Mouse (Mus musculus) CH12.LX (cell line): ENCODE data around the gene Pik3r1. TPM values are rescaled to one million over a fixed set of nuclear protein-coding genes. Genes with fewer than 3 reads are reported as not detected.

ENCODE experiments used
- DNase-seq: peaks from one replicate; pipeline ENCODE4 v3.0.0-alpha.2; 2013; ENCODE audit errors: extremely low read depth
- H3K27ac ChIP-seq: 2 replicates; pipeline ENCODE4 v1.5.1; 2012; ENCODE audit warnings: low read depth, mild to moderate bottlenecking, control low read depth, moderate library complexity; ENCODE audit not compliant: insufficient read depth
- H3K27me3 ChIP-seq: replicated peaks from 2 replicates; pipeline ENCODE3; 2012; ENCODE audit warnings: inconsistent platforms
- H3K36me3 ChIP-seq, 2 experiments: replicated peaks in 1 of 2; 2 replicates each; pipeline versions ENCODE3 to v1.6.1; 2012; ENCODE audit warnings: inconsistent platforms in 1 of 2, low read length in 1 of 2, mild to moderate bottlenecking in 1 of 2, mixed read lengths in 1 of 2, moderate library complexity in 1 of 2; ENCODE audit not compliant: control insufficient read depth in 1 of 2, insufficient read depth in 1 of 2
- H3K4me1 ChIP-seq, 2 experiments: 2 replicates each; pipeline ENCODE4 v1.6.1; 2012; ENCODE audit warnings: inconsistent platforms in 1 of 2, moderate library complexity in 1 of 2; ENCODE audit not compliant: insufficient read depth in 2 of 2, control insufficient read depth in 1 of 2
- H3K4me2 ChIP-seq: 2 replicates; pipeline ENCODE4 v1.6.1; 2012; ENCODE audit warnings: low read depth, mild to moderate bottlenecking, control low read depth; ENCODE audit not compliant: poor library complexity, insufficient read depth, severe bottlenecking
- H3K4me3 ChIP-seq, 3 experiments: fragments of 150-350 bp in 1 of 3; sonication (generic) in 1 of 3; replicated peaks in 1 of 3; 2 replicates each; pipeline versions ENCODE3 to v1.5.1; 2011 to 2012; ENCODE audit warnings: low read depth in 2 of 3, low read length in 2 of 3, mild to moderate bottlenecking in 2 of 3, moderate library complexity in 2 of 3, control low read depth in 1 of 3, improper control_type of control experiment in 1 of 3, inconsistent platforms in 1 of 3, mixed read lengths in 1 of 3; ENCODE audit not compliant: poor library complexity in 1 of 3
- H3K79me2 ChIP-seq: replicated peaks from 2 replicates; pipeline ENCODE4 v1.6.1; 2012; ENCODE audit warnings: mild to moderate bottlenecking, moderate library complexity; ENCODE audit not compliant: control insufficient read depth, poor library complexity, insufficient read depth, severe bottlenecking; ENCODE audit errors: extremely low read depth
- H3K9ac ChIP-seq: 2 replicates; pipeline ENCODE4 v1.6.1; 2012; ENCODE audit warnings: low read depth, mild to moderate bottlenecking, control low read depth, moderate library complexity; ENCODE audit not compliant: insufficient read depth
- H3K9me3 ChIP-seq: replicated peaks from 2 replicates; pipeline ENCODE3; 2012; ENCODE audit warnings: low read length, inconsistent platforms, mixed read lengths
- BHLHE40 ChIP-seq: IDR thresholded peaks from 2 replicates; pipeline ENCODE4 v1.6.1; 2011; ENCODE audit warnings: mild to moderate bottlenecking, low read depth, low read length, improper control_type of control experiment
- CHD1 ChIP-seq: IDR thresholded peaks from 2 replicates; pipeline ENCODE4 v1.6.1; 2012; ENCODE audit warnings: low read depth, low read length, improper control_type of control experiment, inconsistent platforms
- CHD2 ChIP-seq: IDR thresholded peaks from 2 replicates; pipeline ENCODE4 v1.6.1; 2011; ENCODE audit warnings: low read length, improper control_type of control experiment
- ELF1 ChIP-seq: IDR thresholded peaks from 2 replicates; pipeline ENCODE4 v1.6.1; 2014; ENCODE audit warnings: low read depth, mild to moderate bottlenecking, inconsistent platforms, low read length, improper control_type of control experiment
- EP300 ChIP-seq: IDR thresholded peaks from 2 replicates; pipeline ENCODE4 v1.6.1; 2011; ENCODE audit warnings: low read length, improper control_type of control experiment
- ETS1 ChIP-seq: conservative IDR thresholded peaks from 2 replicates; pipeline ENCODE4 v1.6.1; 2012; ENCODE audit warnings: low read depth, mild to moderate bottlenecking, inconsistent platforms, low read length, improper control_type of control experiment, moderate library complexity
- GABPA ChIP-seq: IDR thresholded peaks from 2 replicates; pipeline ENCODE4 v1.6.1; 2012; ENCODE audit warnings: low read depth, low read length, improper control_type of control experiment, inconsistent platforms; ENCODE audit not compliant: insufficient replicate concordance
- HCFC1 ChIP-seq: IDR thresholded peaks from 2 replicates; pipeline ENCODE4 v1.6.1; 2012; ENCODE audit warnings: low read depth, mild to moderate bottlenecking, inconsistent platforms, low read length, improper control_type of control experiment
- JUN ChIP-seq: IDR thresholded peaks from 2 replicates; pipeline ENCODE4 v1.6.1; 2011; ENCODE audit warnings: low read depth, mild to moderate bottlenecking, low read length, improper control_type of control experiment, moderate library complexity; ENCODE audit not compliant: insufficient read depth
- KAT2A ChIP-seq: IDR thresholded peaks from 2 replicates; pipeline ENCODE4 v1.6.1; 2012; ENCODE audit warnings: low read length, improper control_type of control experiment, inconsistent platforms; ENCODE audit not compliant: insufficient replicate concordance
- MAX ChIP-seq: IDR thresholded peaks from 2 replicates; pipeline ENCODE4 v1.6.1; 2011; ENCODE audit warnings: low read length, improper control_type of control experiment
- MAZ ChIP-seq: IDR thresholded peaks from 2 replicates; pipeline ENCODE4 v1.6.1; 2012; ENCODE audit warnings: low read depth, mild to moderate bottlenecking, inconsistent platforms, low read length, improper control_type of control experiment, moderate library complexity
- MEF2A ChIP-seq: IDR thresholded peaks from 2 replicates; pipeline ENCODE4 v1.6.1; 2014; ENCODE audit warnings: low read depth, mild to moderate bottlenecking, inconsistent platforms, low read length, improper control_type of control experiment, borderline replicate concordance
- MXI1 ChIP-seq: IDR thresholded peaks from 2 replicates; pipeline ENCODE4 v1.6.1; 2011; ENCODE audit warnings: mild to moderate bottlenecking, low read depth, low read length, improper control_type of control experiment
- MYC ChIP-seq: IDR thresholded peaks from 2 replicates; pipeline ENCODE4 v1.6.1; 2011; ENCODE audit warnings: low read depth, mild to moderate bottlenecking, improper control_type of control experiment, low read length
- NELFE ChIP-seq: IDR thresholded peaks from 2 replicates; pipeline ENCODE4 v1.6.1; 2011; ENCODE audit warnings: low read depth, low read length, improper control_type of control experiment
- NRF1 ChIP-seq: IDR thresholded peaks from 2 replicates; pipeline ENCODE4 v1.6.1; 2014; ENCODE audit warnings: low read depth, mild to moderate bottlenecking, inconsistent platforms, low read length, improper control_type of control experiment, moderate library complexity
- PAX5 ChIP-seq: IDR thresholded peaks from 2 replicates; pipeline ENCODE4 v1.6.1; 2012; ENCODE audit warnings: low read length, inconsistent platforms, mixed read lengths
- RAD21 ChIP-seq: IDR thresholded peaks from 2 replicates; pipeline ENCODE4 v1.6.1; 2011; ENCODE audit warnings: low read depth, mild to moderate bottlenecking, low read length, improper control_type of control experiment, moderate library complexity
- RCOR1 ChIP-seq: conservative IDR thresholded peaks from 2 replicates; pipeline ENCODE4 v1.6.1; 2012; ENCODE audit warnings: low read depth, mild to moderate bottlenecking, inconsistent platforms, low read length, improper control_type of control experiment
- UBTF ChIP-seq: IDR thresholded peaks from 2 replicates; pipeline ENCODE4 v1.6.1; 2012; ENCODE audit warnings: low read depth, mild to moderate bottlenecking, inconsistent platforms, low read length, improper control_type of control experiment, moderate library complexity
- USF1 ChIP-seq: IDR thresholded peaks from 2 replicates; pipeline ENCODE4 v1.6.1; 2014; ENCODE audit warnings: low read depth, mild to moderate bottlenecking, inconsistent platforms, low read length, improper control_type of control experiment
- ZC3H11A ChIP-seq: IDR thresholded peaks from 2 replicates; pipeline ENCODE4 v1.6.1; 2012; ENCODE audit warnings: low read depth, mild to moderate bottlenecking, inconsistent platforms, low read length, improper control_type of control experiment
- ZKSCAN1 ChIP-seq: IDR thresholded peaks from 2 replicates; pipeline ENCODE4 v1.6.1; 2012; ENCODE audit warnings: low read depth, inconsistent platforms, low read length, improper control_type of control experiment, borderline replicate concordance
- ZMIZ1 ChIP-seq: IDR thresholded peaks from 2 replicates; pipeline ENCODE4 v1.6.1; 2012; ENCODE audit warnings: low read depth, mild to moderate bottlenecking, inconsistent platforms, low read length, improper control_type of control experiment
- ZNF384 ChIP-seq: IDR thresholded peaks from 2 replicates; pipeline ENCODE4 v1.6.1; 2012; ENCODE audit warnings: low read depth, low read length, improper control_type of control experiment, inconsistent platforms
- dilution Hi-C: fragments of 300-500 bp; cut with MboI; formaldehyde crosslinking; loops from 2 replicates; pipeline ENCODE4 v1.14.3; 2020; ENCODE audit warnings: low sequenced_read_pairs; ENCODE audit not compliant: extremely low pct_unique_long_range_greater_than_20kb, extremely low pct_ligation_motif_present
- in situ Hi-C: fragments of 300-500 bp; cut with MboI; formaldehyde crosslinking; loops from 3 replicates; pipeline ENCODE4 v1.14.3; 2019; ENCODE audit warnings: low sequenced_read_pairs, low pct_ligation_motif_present, low pct_unique_long_range_greater_than_20kb, mixed read lengths
- polyA plus RNA-seq: library from polyadenylated mRNA; unstranded; fragments of >175 nt; gene quantifications from 2 replicates; pipeline ENCODE4 v1.2.1, GENCODE M21; 2012; ENCODE audit warnings: low read depth; ENCODE audit not compliant: insufficient read length
- total RNA-seq, 2 experiments: library from RNA; depleted of rRNA; stranded (reverse); fragments of 300-350 nt in 1 of 2; fragments of >200 nt in 1 of 2; gene quantifications; 2 replicates each; pipeline ENCODE4 v1.2.3; 2012 to 2014

Gene Pik3r1
- total and polyA plus RNA-seq, 3 experiments: 17.5 to 21.0 (median 19.3) TPM

DNA sequence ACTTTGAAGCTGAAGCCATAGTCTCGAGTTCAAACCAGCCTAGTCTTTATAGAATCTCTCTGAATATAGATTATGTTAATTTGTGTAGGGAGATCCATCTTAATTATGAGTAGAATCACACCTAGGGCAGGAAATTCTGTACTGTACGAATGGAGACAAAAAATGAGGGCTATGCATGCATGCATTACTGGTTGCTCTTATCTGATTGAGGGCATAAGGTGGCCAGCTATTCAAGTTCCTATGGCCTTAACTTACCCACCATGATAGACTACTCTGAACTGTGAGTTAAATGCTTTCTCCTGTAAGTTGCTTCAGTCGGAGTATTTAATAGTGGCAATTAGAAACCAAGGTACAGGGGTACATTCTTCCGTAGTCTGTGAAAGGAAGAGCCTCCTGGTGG is 1.9 kb upstream of the Pik3r1 start:
- H3K9me3 ChIP-seq: peaks cover 11% of the 10 kb centered on the region
- no peak overlapping the region for H3K4me3 ChIP-seq
- H3K4me2 ChIP-seq: no peak overlapping the region
- H3K27me3 ChIP-seq: no peaks in the 10 kb centered on the region
- no peak for DNase-seq
- H3K9ac ChIP-seq: no peak overlapping the region
- TF ChIP-seq KAT2A (no peak), NELFE (no peak), MAZ (no peak), MXI1 (no peak), ZKSCAN1 (no peak), MEF2A (no peak), JUN (no peak), GABPA (no peak), ZNF384 (no peak), ZC3H11A (no peak), BHLHE40 (no peak), MYC (no peak), MAX (no peak), USF1 (no peak), ETS1 (no peak), HCFC1 (no peak)
- TF ChIP-seq, all 38 proteins: peak for 0
- dilution Hi-C loops (no loop called here), in situ Hi-C loops (no loop called here)
- peaks cover 20% of the 10 kb centered on the region for H3K79me2 ChIP-seq
- H3K36me3 ChIP-seq: peaks cover 0 to 2% of the 10 kb centered on the region in 2 experiments
- no peak overlapping the region for H3K27ac ChIP-seq
- peaks cover 11 to 26% of the 10 kb centered on the region in 2 experiments for H3K4me1 ChIP-seq

DNA sequence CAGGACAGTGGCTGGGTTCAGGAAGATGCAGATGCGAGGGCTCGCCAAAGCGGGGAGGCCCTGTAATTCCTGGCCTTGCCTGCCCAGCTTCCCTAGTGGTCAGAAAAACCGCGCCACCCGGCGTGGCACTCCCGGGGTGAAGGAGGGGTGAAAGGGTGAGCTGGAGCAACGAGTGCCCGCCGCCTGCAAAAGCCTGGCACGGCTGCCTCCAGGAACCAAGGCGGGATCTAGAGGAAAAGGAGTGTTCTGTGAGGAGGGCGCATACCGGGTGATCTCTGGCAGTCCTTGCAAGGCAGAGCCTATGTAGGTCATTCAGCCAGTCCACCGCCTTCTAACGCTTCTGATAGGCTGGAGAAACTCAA is 594 bp upstream of the Pik3r1 start:
- in situ Hi-C loops: no loop called here
- H3K27ac ChIP-seq: no peak overlapping the region; the same call in 1 of the 2 replicates
- peaks cover 29% of the 10 kb centered on the region for H3K79me2 ChIP-seq
- no peak for DNase-seq
- peak overlapping the region; percentile 72 for H3K4me2 ChIP-seq
- no peak for TF ChIP-seq CHD2
- TF ChIP-seq PAX5: no peak
- no peak for TF ChIP-seq KAT2A
- no peak for TF ChIP-seq NRF1
- TF ChIP-seq RCOR1: no peak
- no peak for TF ChIP-seq JUN
- no peak for TF ChIP-seq ZNF384
- TF ChIP-seq RAD21: no peak
- TF ChIP-seq CHD1: no peak
- TF ChIP-seq EP300: no peak
- TF ChIP-seq ZKSCAN1: no peak
- TF ChIP-seq MYC: no peak
- no peak for TF ChIP-seq ZMIZ1
- TF ChIP-seq ELF1: no peak
- TF ChIP-seq UBTF: no peak
- TF ChIP-seq, all 38 proteins: peak for 0
- Histone ChIP-seq H3K36me3 (peaks cover 0 to 8% of the 10 kb centered on the region in 2 experiments), H3K9ac (peak overlapping the region; percentile 50), H3K4me3 (peak overlapping the region; percentile 28 to 55 (median 52)), H3K4me1 (peaks cover 15 to 34% of the 10 kb centered on the region in 2 experiments), H3K9me3 (peaks cover 10% of the 10 kb centered on the region), H3K27me3 (no peaks in the 10 kb centered on the region)
- dilution Hi-C loops: no loop called here
